Mouse (Mus musculus) embryonic facial prominence, embryonic 10.5 days (tissue): ENCODE results near the gene Bri3. TPM values are rescaled to one million over a fixed set of nuclear protein-coding genes. Genes with fewer than 3 reads are reported as not detected.
A peak's percentile ranks its signal among the peaks of the same experiment; 100 is the strongest.

Source experiments
- DNase-seq: peaks from one replicate; pipeline ENCODE4 v3.0.0-alpha.2; 2017; ENCODE audit warnings: low spot score
- H3K27ac ChIP-seq: fragments of 300-500 bp; sonication (generic); replicated peaks from 2 replicates; pipeline ENCODE4 v1.5.1; 2016; ENCODE audit warnings: mild to moderate bottlenecking
- H3K27me3 ChIP-seq: fragments of 300-500 bp; sonication (generic); replicated peaks from 2 replicates; pipeline ENCODE4 v1.6.1; 2016; ENCODE audit warnings: low read depth, mild to moderate bottlenecking; ENCODE audit not compliant: poor library complexity, severe bottlenecking
- H3K36me3 ChIP-seq: fragments of 300-500 bp; sonication (generic); replicated peaks from 2 replicates; pipeline ENCODE4 v1.6.1; 2016; ENCODE audit warnings: mild to moderate bottlenecking, moderate library complexity
- H3K4me1 ChIP-seq: fragments of 300-500 bp; sonication (generic); 2 replicates; pipeline ENCODE4 v1.6.1; 2016
- H3K4me3 ChIP-seq: fragments of 300-500 bp; sonication (generic); 2 replicates; pipeline ENCODE4 v1.5.1; 2016; ENCODE audit warnings: mild to moderate bottlenecking, moderate library complexity
- H3K9me3 ChIP-seq: fragments of 300-500 bp; sonication (generic); 2 replicates; pipeline ENCODE4 v1.6.1; 2016; ENCODE audit warnings: mild to moderate bottlenecking
- WGBS: fragments of 180-500 bp; shearing (Covaris S2); methylation state at CpG from one replicate; pipeline ENCODE4 v1.1.7; 2016; 5-methylcytosine and 5-hydroxymethylcytosine counted together
- polyA plus RNA-seq: library from polyadenylated mRNA; unstranded; fragments of >200 nt; fragmentation: Nextera tagmentation; extraction: Ambion mirVana; gene quantifications from 2 replicates; pipeline ENCODE4 v1.2.1, GENCODE M21; 2016

Bri3 gene
- polyA plus RNA-seq, 1 experiment from 2014 or later, result 119 TPM

- WGBS, result 86% methylated on average over 10 of the region's 10 CpGs
- 0 out of 2 replicates have a peak, but pooled peaks cover 3% of the 10 kb centered on the region for H3K9me3 ChIP-seq
- H3K4me1 ChIP-seq, result no peaks in the 10 kb centered on the region
- H3K27me3 ChIP-seq, result no peaks in the 10 kb centered on the region
- no peak overlapping the region for H3K4me3 ChIP-seq
- no peaks in the 10 kb centered on the region for H3K36me3 ChIP-seq
- no peak for DNase-seq
- no peak overlapping the region for H3K27ac ChIP-seq
Measured at GRCm38 (mm10) chr5:144439286-144440040, 195.2 kb downstream of the Bri3 start.

GRCm38 (mm10) chr5:144441831-144442271 lies 197.6 kb downstream of the Bri3 start:
- WGBS, result 79% methylated on average over 12 of the region's 12 CpGs
- H3K4me3 ChIP-seq, result no peak overlapping the region
- H3K36me3 ChIP-seq, result no peaks in the 10 kb centered on the region
- H3K27me3 ChIP-seq, result no peaks in the 10 kb centered on the region
- no peak overlapping the region for H3K27ac ChIP-seq
- no peaks in the 10 kb centered on the region for H3K4me1 ChIP-seq
- no peak for DNase-seq
- H3K9me3 ChIP-seq, result 0 out of 2 replicates have a peak, but pooled peaks cover 3% of the 10 kb centered on the region

GRCm38 (mm10) chr5:144446475-144447225 lies 202.4 kb downstream of the Bri3 start:
- Histone ChIP-seq H3K4me1 (no peaks in the 10 kb centered on the region), H3K27ac (no peak overlapping the region), H3K4me3 (no peak overlapping the region), H3K36me3 (no peaks in the 10 kb centered on the region), H3K9me3 (no peaks in the 10 kb centered on the region), H3K27me3 (no peaks in the 10 kb centered on the region)
- 84% methylated on average over 10 of the region's 10 CpGs for WGBS
- no peak for DNase-seq

- 78% methylated on average over 8 of the region's 8 CpGs for WGBS
- H3K4me1 ChIP-seq, result no peaks in the 10 kb centered on the region
Measured at GRCm38 (mm10) chr5:144447226-144447616, 203.0 kb downstream of the Bri3 start.

GRCm38 (mm10) chr5:144447975-144448374 lies 203.7 kb downstream of the Bri3 start:
- H3K36me3 ChIP-seq, result no peaks in the 10 kb centered on the region
- H3K4me1 ChIP-seq, result no peaks in the 10 kb centered on the region
- no peak overlapping the region for H3K27ac ChIP-seq
- no peak overlapping the region for H3K4me3 ChIP-seq
- H3K9me3 ChIP-seq, result no peaks in the 10 kb centered on the region
- DNase-seq, result no peak
- H3K27me3 ChIP-seq, result no peaks in the 10 kb centered on the region
- 61% methylated on average over 5 of the region's 5 CpGs for WGBS

More at GRCm38 (mm10) chr5:144447226-144447616, 203.0 kb downstream of the Bri3 start:
- Histone ChIP-seq H3K9me3 (no peaks in the 10 kb centered on the region), H3K36me3 (no peaks in the 10 kb centered on the region), H3K4me3 (no peak overlapping the region), H3K27me3 (no peaks in the 10 kb centered on the region), H3K27ac (no peak overlapping the region)
- no peak for DNase-seq

- Histone ChIP-seq H3K4me3 (no peak overlapping the region), H3K9me3 (no peaks in the 10 kb centered on the region), H3K27ac (no peak overlapping the region), H3K36me3 (no peaks in the 10 kb centered on the region), H3K4me1 (peaks cover 9% of the 10 kb centered on the region), H3K27me3 (no peaks in the 10 kb centered on the region)
- WGBS, result 71% methylated on average over 7 of the region's 7 CpGs
- no peak for DNase-seq
Measured at GRCm38 (mm10) chr5:144452776-144453455, 208.7 kb downstream of the Bri3 start.

- WGBS, result 7% methylated on average over 11 of the region's 11 CpGs
- peaks cover 15% of the 10 kb centered on the region for H3K4me1 ChIP-seq
- H3K27me3 ChIP-seq, result no peaks in the 10 kb centered on the region
- H3K4me3 ChIP-seq, result peak overlapping the region; percentile 44
- DNase-seq, result peak; percentile 70
- 0 out of 2 replicates have a peak, but pooled peaks cover 3% of the 10 kb centered on the region for H3K9me3 ChIP-seq
- H3K36me3 ChIP-seq, result no peaks in the 10 kb centered on the region
- H3K27ac ChIP-seq, result 0 out of 2 replicates have a peak overlapping the region, but pooled peaks have one; percentile 48
Measured at GRCm38 (mm10) chr5:144457623-144458287, 213.5 kb downstream of the Bri3 start.

GRCm38 (mm10) chr5:144466987-144467386 lies 222.8 kb downstream of the Bri3 start:
- no peaks in the 10 kb centered on the region for H3K27me3 ChIP-seq
- no peaks in the 10 kb centered on the region for H3K9me3 ChIP-seq
- H3K4me3 ChIP-seq, result no peak overlapping the region
- DNase-seq, result peak; percentile 27
- H3K27ac ChIP-seq, result no peak overlapping the region
- H3K4me1 ChIP-seq, result no peaks in the 10 kb centered on the region
- H3K36me3 ChIP-seq, result no peaks in the 10 kb centered on the region
- WGBS, result 48% methylated on average over 6 of the region's 6 CpGs

GRCm38 (mm10) chr5:144473056-144473455 lies 228.8 kb downstream of the Bri3 start:
- H3K36me3 ChIP-seq, result no peaks in the 10 kb centered on the region
- H3K9me3 ChIP-seq, result no peaks in the 10 kb centered on the region
- no peak for DNase-seq
- no peaks in the 10 kb centered on the region for H3K4me1 ChIP-seq
- H3K27me3 ChIP-seq, result no peaks in the 10 kb centered on the region
- no peak overlapping the region for H3K4me3 ChIP-seq
- no peak overlapping the region for H3K27ac ChIP-seq
- WGBS, result 86% methylated on average over 14 of the region's 14 CpGs

- peaks cover 18% of the 10 kb centered on the region for H3K4me1 ChIP-seq
- no peak for DNase-seq
- no peaks in the 10 kb centered on the region for H3K27me3 ChIP-seq
- WGBS, result 46% methylated on average over 8 of the region's 8 CpGs
- no peak overlapping the region for H3K27ac ChIP-seq
- H3K9me3 ChIP-seq, result no peaks in the 10 kb centered on the region
- no peaks in the 10 kb centered on the region for H3K36me3 ChIP-seq
- H3K4me3 ChIP-seq, result no peak overlapping the region
Measured at GRCm38 (mm10) chr5:144479677-144480171, 235.5 kb downstream of the Bri3 start.

GRCm38 (mm10) chr5:144483659-144484375 lies 239.6 kb downstream of the Bri3 start:
- Histone ChIP-seq H3K4me1 (peaks cover 18% of the 10 kb centered on the region), H3K27ac (no peak overlapping the region), H3K9me3 (no peaks in the 10 kb centered on the region), H3K4me3 (no peak overlapping the region), H3K36me3 (no peaks in the 10 kb centered on the region), H3K27me3 (no peaks in the 10 kb centered on the region)
- peak; percentile 30 for DNase-seq
- WGBS, result 38% methylated on average over 16 of the region's 16 CpGs
